Mouse (Mus musculus) liver, embryonic 13.5 days (tissue): ENCODE data around the gene Rab11fip5. TPM values are rescaled to one million over a fixed set of nuclear protein-coding genes. Genes with fewer than 3 reads are reported as not detected.
A peak's percentile ranks its signal among the peaks of the same experiment; 100 is the strongest.

Source experiments
- ATAC-seq: fragments of 200-750 bp; cut with Nextera tagmentation; 2 replicates; pipeline ENCODE4 v1.8.0; 2017; ENCODE audit warnings: low read depth, mild to moderate bottlenecking, moderate number of reproducible peaks, moderate library complexity
- DNase-seq: peaks from one replicate; pipeline ENCODE4 v3.0.0; 2022
- H3K27ac ChIP-seq: fragments of 300-500 bp; sonication (generic); 2 replicates; pipeline ENCODE4 v1.5.1; 2015; ENCODE audit warnings: moderate library complexity, mild to moderate bottlenecking, inconsistent platforms
- H3K27me3 ChIP-seq: fragments of 300-500 bp; sonication (generic); 2 replicates; pipeline ENCODE4 v1.6.1; 2015; ENCODE audit warnings: mild to moderate bottlenecking, inconsistent platforms
- H3K36me3 ChIP-seq: fragments of 300-500 bp; sonication (generic); 2 replicates; pipeline ENCODE4 v1.6.1; 2015; ENCODE audit warnings: mild to moderate bottlenecking, inconsistent platforms
- H3K4me1 ChIP-seq: fragments of 300-500 bp; sonication (generic); replicated peaks from 2 replicates; pipeline ENCODE4 v1.6.1; 2015; ENCODE audit warnings: inconsistent platforms
- H3K4me2 ChIP-seq: fragments of 300-500 bp; sonication (generic); 2 replicates; pipeline ENCODE4 v1.6.1; 2015; ENCODE audit warnings: inconsistent platforms, mild to moderate bottlenecking, moderate library complexity
- H3K4me3 ChIP-seq: fragments of 300-500 bp; sonication (generic); replicated peaks from 2 replicates; pipeline ENCODE4 v1.5.1; 2015; ENCODE audit warnings: mild to moderate bottlenecking, inconsistent platforms
- H3K9ac ChIP-seq: fragments of 300-500 bp; sonication (generic); 2 replicates; pipeline ENCODE4 v1.6.1; 2015; ENCODE audit warnings: mild to moderate bottlenecking, inconsistent platforms
- H3K9me3 ChIP-seq: fragments of 300-500 bp; sonication (generic); replicated peaks from 2 replicates; pipeline ENCODE4 v1.6.1; 2016; ENCODE audit warnings: inconsistent platforms
- WGBS: fragments of 180-500 bp; shearing (Covaris S2); methylation state at CpG from one replicate; pipeline ENCODE4 v1.1.7; 2015; ENCODE audit not compliant: insufficient replicate concordance; 5-methylcytosine and 5-hydroxymethylcytosine counted together
- polyA plus RNA-seq: library from polyadenylated mRNA; unstranded; fragments of >200 nt; fragmentation: Nextera tagmentation; extraction: Ambion mirVana; gene quantifications from 2 replicates; pipeline ENCODE4 v1.2.1, GENCODE M21; 2015

Gene Rab11fip5
- polyA plus RNA-seq, result 0.61 and 0.71 TPM in 2 replicates

- ATAC-seq (0 out of 2 replicates have a peak, but pooled peaks have one; percentile 0), DNase-seq (no peak)
- Histone ChIP-seq H3K27ac (no peak within 1 kb of the TSS), H3K27me3 (peaks cover 35% of the 10 kb centered on the region), H3K4me2 (peak within 1 kb of the TSS; percentile 99), H3K4me1 (peaks cover 55% of the 10 kb centered on the region), H3K36me3 (no peaks in the 10 kb centered on the region), H3K4me3 (peak within 1 kb of the TSS; percentile 71), H3K9ac (peak within 1 kb of the TSS; percentile 76), H3K9me3 (no peaks in the 10 kb centered on the region)
- 5% methylated on average over 79 of the region's 80 CpGs for WGBS
Observed at GRCm38 (mm10) chr6:85373951-85374733, at the start of gene Rab11fip5. Rab11fip5 (minus strand) TSS chr6:85374634.

GRCm38 (mm10) chr6:85423836-85424379 lies 49.5 kb upstream of the Rab11fip5 start, which contains the start of gene Noto:
Noto (plus strand) TSS chr6:85423886.
- H3K27ac ChIP-seq, result no peak within 1 kb of the TSS
- no peaks in the 10 kb centered on the region for H3K36me3 ChIP-seq
- WGBS, result 22% methylated on average over 28 of the region's 28 CpGs
- H3K9me3 ChIP-seq, result no peaks in the 10 kb centered on the region
- no peak for ATAC-seq
- no peak within 1 kb of the TSS for H3K4me3 ChIP-seq
- no peak within 1 kb of the TSS for H3K4me2 ChIP-seq
- no peak within 1 kb of the TSS for H3K9ac ChIP-seq
- DNase-seq, result no peak
- no peaks in the 10 kb centered on the region for H3K4me1 ChIP-seq
- H3K27me3 ChIP-seq, result peaks cover 60% of the 10 kb centered on the region

- Histone ChIP-seq H3K4me2 (no peak overlapping the region), H3K4me3 (no peak overlapping the region), H3K27me3 (peaks cover 48% of the 10 kb centered on the region), H3K36me3 (no peaks in the 10 kb centered on the region), H3K4me1 (no peaks in the 10 kb centered on the region), H3K9me3 (no peaks in the 10 kb centered on the region), H3K9ac (no peak overlapping the region), H3K27ac (no peak overlapping the region)
- DNase-seq (no peak), ATAC-seq (no peak)
- WGBS, result 63% methylated on average over 2 of the region's 2 CpGs
Observed at GRCm38 (mm10) chr6:85419150-85419549, 44.7 kb upstream of the Rab11fip5 start.

GRCm38 (mm10) chr6:85415829-85416228 lies 41.4 kb upstream of the Rab11fip5 start:
- no peaks in the 10 kb centered on the region for H3K9me3 ChIP-seq
- H3K4me3 ChIP-seq, result no peak overlapping the region
- ATAC-seq (no peak), DNase-seq (no peak)
- no peaks in the 10 kb centered on the region for H3K36me3 ChIP-seq
- H3K27me3 ChIP-seq, result peaks cover 27% of the 10 kb centered on the region
- H3K27ac ChIP-seq, result no peak overlapping the region
- WGBS, result 48% methylated on average over 3 of the region's 3 CpGs
- no peaks in the 10 kb centered on the region for H3K4me1 ChIP-seq
- no peak overlapping the region for H3K9ac ChIP-seq
- no peak overlapping the region for H3K4me2 ChIP-seq

GRCm38 (mm10) chr6:85410771-85411273 lies 36.4 kb upstream of the Rab11fip5 start:
- peaks cover 68% of the 10 kb centered on the region for H3K27me3 ChIP-seq
- no peak overlapping the region for H3K4me2 ChIP-seq
- no peak overlapping the region for H3K27ac ChIP-seq
- 6% methylated on average over 13 of the region's 13 CpGs for WGBS
- no peak overlapping the region for H3K9ac ChIP-seq
- peak; percentile 62 for ATAC-seq
- H3K36me3 ChIP-seq, result no peaks in the 10 kb centered on the region
- peak; percentile 8 for DNase-seq
- no peak overlapping the region for H3K4me3 ChIP-seq
- no peaks in the 10 kb centered on the region for H3K4me1 ChIP-seq
- H3K9me3 ChIP-seq, result no peaks in the 10 kb centered on the region

- DNase-seq (no peak), ATAC-seq (no peak)
- H3K4me2 ChIP-seq, result no peak overlapping the region
- H3K4me3 ChIP-seq, result no peak overlapping the region
- peaks cover 58% of the 10 kb centered on the region for H3K27me3 ChIP-seq
- H3K9ac ChIP-seq, result no peak overlapping the region
- no peaks in the 10 kb centered on the region for H3K36me3 ChIP-seq
- WGBS, result 2% methylated on average over 31 of the region's 31 CpGs
- no peaks in the 10 kb centered on the region for H3K9me3 ChIP-seq
- H3K27ac ChIP-seq, result no peak overlapping the region
- H3K4me1 ChIP-seq, result no peaks in the 10 kb centered on the region
Observed at GRCm38 (mm10) chr6:85409003-85409402, 34.6 kb upstream of the Rab11fip5 start.

- Histone ChIP-seq H3K27ac (no peak overlapping the region), H3K9ac (no peak overlapping the region), H3K4me1 (no peaks in the 10 kb centered on the region), H3K27me3 (peaks cover 29% of the 10 kb centered on the region), H3K4me3 (no peak overlapping the region), H3K4me2 (no peak overlapping the region), H3K9me3 (no peaks in the 10 kb centered on the region), H3K36me3 (no peaks in the 10 kb centered on the region)
- ATAC-seq, result no peak
- no peak for DNase-seq
- WGBS, result 73% methylated on average over 10 of the region's 10 CpGs
Observed at GRCm38 (mm10) chr6:85403039-85403438, 28.6 kb upstream of the Rab11fip5 start.

- Histone ChIP-seq H3K36me3 (no peaks in the 10 kb centered on the region), H3K9me3 (no peaks in the 10 kb centered on the region), H3K9ac (no peak overlapping the region), H3K27ac (no peak overlapping the region), H3K4me1 (no peaks in the 10 kb centered on the region), H3K4me3 (no peak overlapping the region), H3K27me3 (peaks cover 24% of the 10 kb centered on the region), H3K4me2 (no peak overlapping the region)
- ATAC-seq (no peak), DNase-seq (no peak)
- 30% methylated on average over 2 of the region's 2 CpGs for WGBS
Observed at GRCm38 (mm10) chr6:85402613-85403012, 28.2 kb upstream of the Rab11fip5 start.

- DNase-seq (no peak), ATAC-seq (no peak)
- H3K36me3 ChIP-seq, result no peaks in the 10 kb centered on the region
- no peaks in the 10 kb centered on the region for H3K27me3 ChIP-seq
- H3K9ac ChIP-seq, result no peak overlapping the region
- H3K4me3 ChIP-seq, result no peak overlapping the region
- no peaks in the 10 kb centered on the region for H3K4me1 ChIP-seq
- no peaks in the 10 kb centered on the region; the same call in 1 of the 2 replicates for H3K9me3 ChIP-seq
- no peak overlapping the region for H3K4me2 ChIP-seq
- WGBS, result 26% methylated on average over 5 of the region's 5 CpGs
- H3K27ac ChIP-seq, result no peak overlapping the region
Observed at GRCm38 (mm10) chr6:85399715-85400114, 25.3 kb upstream of the Rab11fip5 start.

- Histone ChIP-seq H3K36me3 (no peaks in the 10 kb centered on the region), H3K4me1 (no peaks in the 10 kb centered on the region), H3K4me3 (no peak overlapping the region), H3K27ac (no peak overlapping the region), H3K9ac (no peak overlapping the region), H3K4me2 (no peak overlapping the region), H3K27me3 (no peaks in the 10 kb centered on the region), H3K9me3 (no peaks in the 10 kb centered on the region; the same call in 1 of the 2 replicates)
- ATAC-seq (no peak), DNase-seq (no peak)
- 20% methylated on average over 1 of the region's 1 CpGs for WGBS
Observed at GRCm38 (mm10) chr6:85397165-85397564, 22.7 kb upstream of the Rab11fip5 start.

- Histone ChIP-seq H3K36me3 (no peaks in the 10 kb centered on the region), H3K4me2 (no peak overlapping the region), H3K27me3 (no peaks in the 10 kb centered on the region), H3K4me1 (no peaks in the 10 kb centered on the region), H3K9me3 (no peaks in the 10 kb centered on the region; the same call in 1 of the 2 replicates), H3K27ac (no peak overlapping the region), H3K9ac (no peak overlapping the region), H3K4me3 (no peak overlapping the region)
- DNase-seq (no peak), ATAC-seq (no peak)
- 65% methylated on average over 2 of the region's 2 CpGs for WGBS
Observed at GRCm38 (mm10) chr6:85395360-85395759, 20.9 kb upstream of the Rab11fip5 start.
